Mouse (Mus musculus) embryonic fibroblast, embryonic 13.5 days (primary cell): ENCODE data around the gene Mllt10.

ENCODE experiments used
- CTCF ChIP-seq: IDR thresholded peaks from 2 replicates; pipeline ENCODE4 v1.5.1; 2011; ENCODE audit warnings: mild to moderate bottlenecking, control low read depth, low read length, moderate library complexity, borderline replicate concordance; ENCODE audit not compliant: insufficient read depth
- POLR2A ChIP-seq: IDR thresholded peaks from 2 replicates; pipeline ENCODE4 v1.6.1; 2011; ENCODE audit warnings: low read depth, mild to moderate bottlenecking, control low read depth, low read length, moderate library complexity

DNA sequence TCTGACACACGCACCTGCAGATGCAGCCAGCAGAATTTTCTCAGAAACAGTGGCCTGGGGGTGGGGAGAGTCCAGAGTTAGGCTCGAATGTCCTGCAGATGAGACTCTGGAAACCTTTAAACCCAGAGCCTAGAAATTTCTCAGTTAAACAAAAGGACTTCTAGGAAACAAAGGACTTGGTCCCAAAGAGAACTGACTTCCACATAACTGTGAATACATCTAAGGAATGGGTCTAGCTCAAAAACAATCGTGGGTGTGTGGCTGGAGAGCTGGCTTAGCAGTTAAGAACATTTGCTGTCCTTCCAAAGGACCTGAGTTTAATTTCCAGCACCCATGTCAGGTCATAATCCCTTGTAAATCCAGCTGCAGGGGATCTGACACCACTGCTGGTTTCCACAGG lies 39.5 kb upstream of the Mllt10 start:
- TF ChIP-seq CTCF (no peak), POLR2A (no peak)
